Mouse (Mus musculus): ENCODE data around the gene Grn. TPM values are rescaled to one million over a fixed set of nuclear protein-coding genes. Genes with fewer than 3 reads are reported as not detected.

The Grn gene
- polyA plus RNA-seq, 1 experiment: 174 TPM

DNA sequence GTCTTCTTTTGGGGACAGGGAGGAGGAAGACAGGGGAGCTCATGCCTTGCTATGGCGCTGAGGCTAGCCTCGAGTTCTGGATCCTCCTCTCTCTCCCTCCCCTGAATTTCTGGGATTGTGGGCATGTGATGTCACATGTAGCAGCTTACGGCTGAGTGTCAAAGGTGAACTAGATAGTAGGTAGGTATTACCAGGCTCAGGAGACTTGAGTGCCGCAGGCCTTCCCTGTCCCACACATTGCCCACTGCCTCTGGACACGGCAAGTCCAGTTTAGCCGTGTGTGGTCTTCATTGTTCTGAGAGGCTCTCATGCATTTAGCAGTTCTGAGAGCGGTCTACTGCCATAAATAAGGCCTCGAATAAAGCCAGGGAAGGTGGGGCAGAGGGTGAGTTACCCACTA lies 17.1 kb upstream of the Grn start:
- Histone ChIP-seq H3K79me2 (ENCODE audit: control insufficient read depth, insufficient read depth) (no peaks in the 10 kb centered on the region), H3K27me3 (ENCODE audit: control insufficient read depth, insufficient read depth, insufficient read length) (no peaks in the 10 kb centered on the region), H3K4me2 (ENCODE audit: low read depth) (no peak overlapping the region), H3K36me3 (ENCODE audit: control insufficient read depth, insufficient read depth) (no peaks in the 10 kb centered on the region), H3ac (ENCODE audit: control insufficient read depth, insufficient read length) (no peak overlapping the region), H3K4me3 (no peak overlapping the region)
- TF ChIP-seq REST (IDR thresholded peaks at IDR 0.05; ENCODE audit: insufficient read depth, insufficient read length) (no peak), E2F4 (IDR thresholded peaks at IDR 0.05; ENCODE audit: insufficient read depth) (no peak), POLR2AphosphoS2 (IDR thresholded peaks at IDR 0.05; ENCODE audit: insufficient read length, low read depth) (no peak), TCF3 (IDR thresholded peaks at IDR 0.05; ENCODE audit: insufficient read length, low read depth) (no peak), SRF (IDR thresholded peaks at IDR 0.05; ENCODE audit: control insufficient read depth, insufficient read length, low read depth) (no peak), USF1 (IDR thresholded peaks at IDR 0.05; ENCODE audit: low read depth) (no peak), MYOG (IDR thresholded peaks at IDR 0.05; ENCODE audit: control insufficient read depth in 1 of 3, insufficient read depth in 1 of 3, insufficient read length in 2 of 3, low read depth in 2 of 3) (no peak), CEBPB (IDR thresholded peaks at IDR 0.05; ENCODE audit: insufficient read depth, poor library complexity, severe bottlenecking) (no peak)

GRCm38 (mm10) chr11:102415034-102415802 lies 14.9 kb upstream of the Grn start:
- no peaks in the 10 kb centered on the region for H3K36me3 ChIP-seq (ENCODE audit: control insufficient read depth, insufficient read depth)
- no peaks in the 10 kb centered on the region for H3K79me2 ChIP-seq (ENCODE audit: control insufficient read depth, insufficient read depth)
- H3ac ChIP-seq (ENCODE audit: control insufficient read depth, insufficient read length): no peak overlapping the region
- TF ChIP-seq POLR2AphosphoS2 (IDR thresholded peaks at IDR 0.05; ENCODE audit: insufficient read length, low read depth) (no peak), USF1 (IDR thresholded peaks at IDR 0.05; ENCODE audit: low read depth) (no peak), TCF3 (IDR thresholded peaks at IDR 0.05; ENCODE audit: insufficient read length, low read depth) (no peak), REST (IDR thresholded peaks at IDR 0.05; ENCODE audit: insufficient read depth, insufficient read length) (no peak), TCF12 (IDR thresholded peaks at IDR 0.05; ENCODE audit: insufficient read depth, poor library complexity, severe bottlenecking) (no peak), MYOG (IDR thresholded peaks at IDR 0.05; ENCODE audit: control insufficient read depth in 1 of 3, insufficient read depth in 1 of 3, insufficient read length in 2 of 3, low read depth in 2 of 3) (no peak), POLR2A (IDR thresholded peaks at IDR 0.05; ENCODE audit: insufficient read length, low read depth) (no peak), MAX (IDR thresholded peaks at IDR 0.05; ENCODE audit: low read depth) (no peak), SRF (IDR thresholded peaks at IDR 0.05; ENCODE audit: control insufficient read depth, insufficient read length, low read depth) (no peak), MYOD1 (IDR thresholded peaks at IDR 0.05; ENCODE audit: control insufficient read depth in 1 of 3, insufficient read length in 2 of 3, low read depth in 2 of 3) (no peak), E2F4 (IDR thresholded peaks at IDR 0.05; ENCODE audit: insufficient read depth) (no peak), CEBPB (IDR thresholded peaks at IDR 0.05; ENCODE audit: insufficient read depth, poor library complexity, severe bottlenecking) (no peak)
- H3K27me3 ChIP-seq (ENCODE audit: control insufficient read depth, insufficient read depth, insufficient read length): no peaks in the 10 kb centered on the region
- no peak overlapping the region for H3K4me2 ChIP-seq (ENCODE audit: low read depth)
- H3K4me3 ChIP-seq: no peak overlapping the region

DNA sequence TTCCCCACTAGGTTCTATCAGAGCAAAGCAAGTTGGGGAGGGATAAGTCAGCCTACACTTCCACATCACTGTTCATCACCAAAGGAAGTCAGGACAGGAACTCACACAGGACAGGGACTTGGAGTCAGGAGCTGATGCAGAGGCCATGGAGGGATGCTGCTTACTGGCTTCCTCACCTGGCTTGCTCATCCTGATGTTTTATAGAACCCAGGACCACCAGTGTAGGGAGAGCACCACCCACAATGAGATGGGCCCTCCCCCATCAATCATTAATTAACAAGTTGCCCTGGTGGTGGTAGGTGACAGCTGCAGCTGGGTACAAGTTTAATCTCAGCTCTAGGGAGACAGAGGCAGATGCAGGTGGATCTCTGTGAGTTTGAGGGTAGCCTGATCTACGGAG lies 13.0 kb upstream of the Grn start:
- Histone ChIP-seq H3K4me3 (no peak overlapping the region), H3ac (ENCODE audit: control insufficient read depth, insufficient read length) (no peak overlapping the region), H3K27me3 (ENCODE audit: control insufficient read depth, insufficient read depth, insufficient read length) (peaks cover 10% of the 10 kb centered on the region), H3K79me2 (ENCODE audit: control insufficient read depth, insufficient read depth) (no peaks in the 10 kb centered on the region), H3K4me2 (ENCODE audit: low read depth) (no peak overlapping the region), H3K36me3 (ENCODE audit: control insufficient read depth, insufficient read depth) (no peaks in the 10 kb centered on the region)
- TF ChIP-seq MYOD1 (IDR thresholded peaks at IDR 0.05; ENCODE audit: control insufficient read depth in 1 of 3, insufficient read length in 2 of 3, low read depth in 2 of 3) (no peak), CEBPB (IDR thresholded peaks at IDR 0.05; ENCODE audit: insufficient read depth, poor library complexity, severe bottlenecking) (no peak), REST (IDR thresholded peaks at IDR 0.05; ENCODE audit: insufficient read depth, insufficient read length) (no peak), POLR2AphosphoS2 (IDR thresholded peaks at IDR 0.05; ENCODE audit: insufficient read length, low read depth) (no peak), MAX (IDR thresholded peaks at IDR 0.05; ENCODE audit: low read depth) (no peak), MYOG (IDR thresholded peaks at IDR 0.05; ENCODE audit: control insufficient read depth in 1 of 3, insufficient read depth in 1 of 3, insufficient read length in 2 of 3, low read depth in 2 of 3) (no peak), POLR2A (IDR thresholded peaks at IDR 0.05; ENCODE audit: insufficient read length, low read depth) (no peak), TCF3 (IDR thresholded peaks at IDR 0.05; ENCODE audit: insufficient read length, low read depth) (no peak), TCF12 (IDR thresholded peaks at IDR 0.05; ENCODE audit: insufficient read depth, poor library complexity, severe bottlenecking) (no peak), E2F4 (IDR thresholded peaks at IDR 0.05; ENCODE audit: insufficient read depth) (no peak), USF1 (IDR thresholded peaks at IDR 0.05; ENCODE audit: low read depth) (no peak), SRF (IDR thresholded peaks at IDR 0.05; ENCODE audit: control insufficient read depth, insufficient read length, low read depth) (no peak)

GRCm38 (mm10) chr11:102418887-102419286 lies 11.2 kb upstream of the Grn start:
- Histone ChIP-seq H3ac (ENCODE audit: control insufficient read depth, insufficient read length) (no peak overlapping the region), H3K27me3 (ENCODE audit: control insufficient read depth, insufficient read depth, insufficient read length) (peaks cover 10% of the 10 kb centered on the region), H3K4me2 (ENCODE audit: low read depth) (no peak overlapping the region), H3K4me3 (no peak overlapping the region), H3K79me2 (ENCODE audit: control insufficient read depth, insufficient read depth) (no peaks in the 10 kb centered on the region), H3K36me3 (ENCODE audit: control insufficient read depth, insufficient read depth) (no peaks in the 10 kb centered on the region)
- TF ChIP-seq MYOG (IDR thresholded peaks at IDR 0.05; ENCODE audit: control insufficient read depth in 1 of 3, insufficient read depth in 1 of 3, insufficient read length in 2 of 3, low read depth in 2 of 3) (no peak), SRF (IDR thresholded peaks at IDR 0.05; ENCODE audit: control insufficient read depth, insufficient read length, low read depth) (no peak), POLR2A (IDR thresholded peaks at IDR 0.05; ENCODE audit: insufficient read length, low read depth) (no peak), MYOD1 (IDR thresholded peaks at IDR 0.05; ENCODE audit: control insufficient read depth in 1 of 3, insufficient read length in 2 of 3, low read depth in 2 of 3) (no peak), TCF12 (IDR thresholded peaks at IDR 0.05; ENCODE audit: insufficient read depth, poor library complexity, severe bottlenecking) (no peak), MAX (IDR thresholded peaks at IDR 0.05; ENCODE audit: low read depth) (no peak), USF1 (IDR thresholded peaks at IDR 0.05; ENCODE audit: low read depth) (no peak), POLR2AphosphoS2 (IDR thresholded peaks at IDR 0.05; ENCODE audit: insufficient read length, low read depth) (no peak), CEBPB (IDR thresholded peaks at IDR 0.05; ENCODE audit: insufficient read depth, poor library complexity, severe bottlenecking) (no peak), TCF3 (IDR thresholded peaks at IDR 0.05; ENCODE audit: insufficient read length, low read depth) (no peak), E2F4 (IDR thresholded peaks at IDR 0.05; ENCODE audit: insufficient read depth) (no peak), REST (IDR thresholded peaks at IDR 0.05; ENCODE audit: insufficient read depth, insufficient read length) (no peak)
